Comparison of ENCODE assay signal across 15 mouse cellular contexts in genomic region chr13:72727126-72727525, GRCm38 (mm10).
DNase-seq lines count a peak whose midpoint lies in the region; ATAC-seq and TF ChIP-seq lines count a peak whose summit lies in the region.
"Had no signal": no experiment of that assay in that cellular context is flagged by ENCODE, and none has a peak within 500 bp of the region (broad histone marks: within the 10 kb centered on the region; RNA-seq: fewer than 3 reads in every experiment).

No protein-coding gene starts in this region.

- 5% methylated on average over 9 of the region's 9 CpGs for WGBS in kidney, embryonic 14.5 days
- WGBS in hindbrain, embryonic 10.5 days: 61% methylated on average over 9 of the region's 9 CpGs
- 5% methylated on average over 9 of the region's 9 CpGs for WGBS in neural tube, embryonic 12.5 days
- 67% methylated on average over 9 of the region's 9 CpGs for WGBS in lung, adult 2 months

- peaks cover 14% of the 10 kb centered on the region; the same call in 1 of the 2 replicates for H3K27me3 ChIP-seq in kidney, embryonic 14.5 days (ENCODE audit: control insufficient read depth, insufficient read depth, low read length)
- peaks cover 14% of the 10 kb centered on the region; the same call in 1 of the 2 replicates for H3K27me3 ChIP-seq in hindbrain, embryonic 10.5 days (ENCODE audit: insufficient read depth, poor library complexity, severe bottlenecking)
- H3K27me3 ChIP-seq in neural tube, embryonic 12.5 days (replicated peaks): peaks cover 14% of the 10 kb centered on the region; the same call in 1 of the 2 replicates

- no peak for TF ChIP-seq CTCF in lung, adult 2 months (IDR thresholded peaks at IDR 0.05; ENCODE audit: insufficient read depth, low read length)

- H3K36me3 ChIP-seq in kidney, embryonic 14.5 days (ENCODE audit: control insufficient read depth, insufficient read depth, low read length): no peaks in the 10 kb centered on the region
- H3K36me3 ChIP-seq in hindbrain, embryonic 10.5 days: no peaks in the 10 kb centered on the region
- no peaks in the 10 kb centered on the region for H3K36me3 ChIP-seq in neural tube, embryonic 12.5 days
- H3K36me3 ChIP-seq: limb, embryonic 13.5 days had no signal

- ATAC-seq in kidney, embryonic 14.5 days (ENCODE audit: low FRiP score, low TSS enrichment): peak; percentile 91
- peak; percentile 83 for ATAC-seq in neural tube, embryonic 12.5 days (ENCODE audit: low FRiP score, low read depth)
- ATAC-seq: liver, postnatal 0 days had no signal

- TF ChIP-seq POLR2A in lung, adult 2 months (IDR thresholded peaks at IDR 0.05; ENCODE audit: borderline replicate concordance, extremely low read depth, low read depth, low read length): no peak

- no peaks in the 10 kb centered on the region for H3K9me3 ChIP-seq in kidney, embryonic 14.5 days (ENCODE audit: control insufficient read depth, low read length)
- no peaks in the 10 kb centered on the region for H3K9me3 ChIP-seq in hindbrain, embryonic 10.5 days
- H3K9me3 ChIP-seq in neural tube, embryonic 12.5 days: no peaks in the 10 kb centered on the region
- H3K9me3 ChIP-seq: limb, embryonic 13.5 days had no signal

- H3K9ac ChIP-seq in kidney, embryonic 14.5 days (ENCODE audit: low read depth, low read length): no peak overlapping the region
- no peak overlapping the region for H3K9ac ChIP-seq in neural tube, embryonic 12.5 days
- H3K9ac ChIP-seq: limb, embryonic 13.5 days; liver, postnatal 0 days had no signal

- no peak overlapping the region for H3K4me3 ChIP-seq in kidney, embryonic 14.5 days (ENCODE audit: low read length)
- no peak overlapping the region for H3K4me3 ChIP-seq in hindbrain, embryonic 10.5 days
- H3K4me3 ChIP-seq in neural tube, embryonic 12.5 days: no peak overlapping the region
- no peak overlapping the region for H3K4me3 ChIP-seq in lung, adult 2 months (replicated peaks; ENCODE audit: extremely low read depth, low read depth, low read length)
- H3K4me3 ChIP-seq: erythroblast, embryonic 14.5 days; limb, embryonic 13.5 days; myocyte had no signal

- H3K27ac ChIP-seq in kidney, embryonic 14.5 days (ENCODE audit: low read depth, low read length): no peak overlapping the region
- H3K27ac ChIP-seq in hindbrain, embryonic 10.5 days: peak overlapping the region; percentile 23; the same call in 1 of the 2 replicates
- H3K27ac ChIP-seq in neural tube, embryonic 12.5 days: no peak overlapping the region
- H3K27ac ChIP-seq: limb, embryonic 13.5 days had no signal

- DNase-seq in kidney, adult 18-20 months: no peak
- DNase-seq in brain, adult 2 months (ENCODE audit: low read depth, low spot score): peak; percentile 6
- peak; percentile 41 for DNase-seq in hindbrain, embryonic 10.5 days (ENCODE audit: low spot score)
- no peak for DNase-seq in lung, adult 2 months
- no peak for DNase-seq in right cerebral cortex, postnatal 25 days
- DNase-seq: heart, adult 18-20 months; kidney, adult 2 months; liver, postnatal 0 days; right cerebral cortex, adult 18-20 months; thymus, postnatal 25 days had no signal

- H3K4me2 ChIP-seq in kidney, embryonic 14.5 days (replicated peaks; ENCODE audit: low read depth, low read length): no peak overlapping the region; the same call in 1 of the 2 replicates
- no peak overlapping the region for H3K4me2 ChIP-seq in neural tube, embryonic 12.5 days (replicated peaks)
- H3K4me2 ChIP-seq: limb, embryonic 13.5 days had no signal

- no peaks in the 10 kb centered on the region for H3K4me1 ChIP-seq in kidney, embryonic 14.5 days (ENCODE audit: control insufficient read depth, insufficient read depth, low read length)
- H3K4me1 ChIP-seq in hindbrain, embryonic 10.5 days (replicated peaks): peaks cover 21% of the 10 kb centered on the region
- H3K4me1 ChIP-seq in neural tube, embryonic 12.5 days: peaks cover 16% of the 10 kb centered on the region
- no peaks in the 10 kb centered on the region for H3K4me1 ChIP-seq in lung, adult 2 months (ENCODE audit: control insufficient read depth, insufficient read depth, low read length)

Comparison
In these comparisons a context has a peak if more than half of its experiments do, and no peak if none do; other contexts are left out.
1. DNase-seq: peak in brain, adult 2 months (single experiment) and hindbrain, embryonic 10.5 days (single experiment); none in kidney, adult 18-20 months (single experiment), lung, adult 2 months (single experiment) and right cerebral cortex, postnatal 25 days (single experiment).